9 mouse cellular contexts compared by ENCODE assay signal in genomic region chr2:131827999-131828975, GRCm38 (mm10). TPM values are rescaled to one million over a fixed set of nuclear protein-coding genes. Genes with fewer than 3 reads are reported as not detected.
DNase-seq lines count a peak whose midpoint lies in the region; ATAC-seq and TF ChIP-seq lines count a peak whose summit lies in the region.
"Had no signal": no experiment of that assay in that cellular context is flagged by ENCODE, and none has a peak within 500 bp of the region (broad histone marks: within the 10 kb centered on the region; RNA-seq: fewer than 3 reads in every experiment).

No protein-coding gene starts in this region.

- DNase-seq in kidney, adult 18-20 months = peak; percentile 21
- DNase-seq in adrenal gland, postnatal 14 days = peak; percentile 71
- peak; percentile 74 for DNase-seq in embryonic facial prominence, embryonic 14.5 days (ENCODE audit: low spot score)
- DNase-seq in heart, postnatal 0 days (ENCODE audit: low spot score) = peak; percentile 71
- DNase-seq in layer of hippocampus, postnatal 14 days (ENCODE audit: low spot score in 2 of 2) = peak; percentile 53 to 90
- peak; percentile 41 for DNase-seq in right cerebral cortex, postnatal 25 days

- no peak for TF ChIP-seq EP300 in heart, postnatal 0 days (IDR thresholded peaks at IDR 0.05; ENCODE audit: low read depth)

- no peaks in the 10 kb centered on the region for H3K79me2 ChIP-seq in macrophage (ENCODE audit: inconsistent target)

- ATAC-seq in kidney, embryonic 14.5 days (ENCODE audit: low FRiP score, low TSS enrichment) = no peak
- peak; percentile 56 for ATAC-seq in embryonic facial prominence, embryonic 14.5 days (ENCODE audit: low read depth)
- 0 out of 2 replicates have a peak, but pooled peaks have one; percentile 17 for ATAC-seq in heart, postnatal 0 days (ENCODE audit: insufficient read depth, low read depth)

- H3K27ac ChIP-seq in kidney, embryonic 14.5 days (ENCODE audit: low read depth, low read length) = no peak overlapping the region
- 0 out of 2 replicates have a peak overlapping the region, but pooled peaks have one; percentile 15 for H3K27ac ChIP-seq in embryonic facial prominence, embryonic 14.5 days (replicated peaks; ENCODE audit: low read depth, low read length)
- H3K27ac ChIP-seq in heart, postnatal 0 days (ENCODE audit: low read depth) = 0 out of 2 replicates have a peak overlapping the region, but pooled peaks have one; percentile 12
- H3K27ac ChIP-seq in macrophage = 0 out of 2 replicates have a peak overlapping the region, but pooled peaks have one; percentile 2

- H3K27me3 ChIP-seq in kidney, embryonic 14.5 days (ENCODE audit: control insufficient read depth, insufficient read depth, low read length) = no peaks in the 10 kb centered on the region; the same call in 1 of the 2 replicates
- no peaks in the 10 kb centered on the region for H3K27me3 ChIP-seq in embryonic facial prominence, embryonic 14.5 days (replicated peaks; ENCODE audit: control insufficient read depth, insufficient read depth, low read length)
- no peaks in the 10 kb centered on the region for H3K27me3 ChIP-seq in heart, postnatal 0 days (ENCODE audit: control insufficient read depth, insufficient read depth, low read length)

- H3K9me3 ChIP-seq in kidney, embryonic 14.5 days (ENCODE audit: control insufficient read depth, low read length) = peaks cover 2% of the 10 kb centered on the region; the same call in 1 of the 2 replicates
- H3K9me3 ChIP-seq in embryonic facial prominence, embryonic 14.5 days (ENCODE audit: control insufficient read depth, low read length) = peaks cover 7% of the 10 kb centered on the region; the same call in 1 of the 2 replicates
- H3K9me3 ChIP-seq in heart, postnatal 0 days (replicated peaks; ENCODE audit: control insufficient read depth, low read length) = no peaks in the 10 kb centered on the region

- no peaks in the 10 kb centered on the region for H3K36me3 ChIP-seq in kidney, embryonic 14.5 days (ENCODE audit: control insufficient read depth, insufficient read depth, low read length)
- H3K36me3 ChIP-seq in embryonic facial prominence, embryonic 14.5 days (ENCODE audit: control insufficient read depth, insufficient read depth, low read length) = no peaks in the 10 kb centered on the region
- no peaks in the 10 kb centered on the region for H3K36me3 ChIP-seq in heart, postnatal 0 days (replicated peaks; ENCODE audit: control insufficient read depth, insufficient read depth, low read length)
- no peaks in the 10 kb centered on the region for H3K36me3 ChIP-seq in macrophage (ENCODE audit: inconsistent target)

- 54% methylated on average over 18 of the region's 18 CpGs for WGBS in kidney, embryonic 14.5 days
- WGBS in embryonic facial prominence, embryonic 14.5 days = 38% methylated on average over 18 of the region's 18 CpGs
- WGBS in heart, postnatal 0 days = 37% methylated on average over 18 of the region's 18 CpGs
- WGBS in macrophage (ENCODE audit: missing documents) = 50% methylated on average over 18 of the region's 18 CpGs

- H3K4me2 ChIP-seq in kidney, embryonic 14.5 days (replicated peaks; ENCODE audit: low read depth, low read length) = no peak overlapping the region
- H3K4me2 ChIP-seq in embryonic facial prominence, embryonic 14.5 days (ENCODE audit: low read depth, low read length) = peak overlapping the region; percentile 40
- H3K4me2 ChIP-seq in heart, postnatal 0 days (ENCODE audit: low read depth, low read length) = peak overlapping the region; percentile 38

- peak; percentile 69 for TF ChIP-seq CTCF in heart, postnatal 0 days (IDR thresholded peaks at IDR 0.05; ENCODE audit: low read depth)

- no peak overlapping the region for H3K9ac ChIP-seq in kidney, embryonic 14.5 days (ENCODE audit: low read depth, low read length)
- no peak overlapping the region for H3K9ac ChIP-seq in embryonic facial prominence, embryonic 14.5 days (ENCODE audit: low read depth, low read length)
- no peak overlapping the region for H3K9ac ChIP-seq in heart, postnatal 0 days (replicated peaks; ENCODE audit: low read depth, low read length)

- H3K4me3 ChIP-seq in kidney, embryonic 14.5 days (ENCODE audit: low read length) = no peak overlapping the region
- H3K4me3 ChIP-seq in embryonic facial prominence, embryonic 14.5 days (ENCODE audit: low read depth, low read length) = no peak overlapping the region
- 0 out of 2 replicates have a peak overlapping the region, but pooled peaks have one; percentile 3 for H3K4me3 ChIP-seq in heart, postnatal 0 days (ENCODE audit: low read depth, low read length)
- no peak overlapping the region for H3K4me3 ChIP-seq in macrophage (ENCODE audit: inconsistent target)

- no peaks in the 10 kb centered on the region for H3K4me1 ChIP-seq in kidney, embryonic 14.5 days (ENCODE audit: control insufficient read depth, insufficient read depth, low read length)
- no peaks in the 10 kb centered on the region for H3K4me1 ChIP-seq in embryonic facial prominence, embryonic 14.5 days (ENCODE audit: control insufficient read depth, insufficient read depth, low read length)
- H3K4me1 ChIP-seq in heart, postnatal 0 days (ENCODE audit: control insufficient read depth, insufficient read depth) = peaks cover 6% of the 10 kb centered on the region; the same call in 1 of the 2 replicates

RNA-seq across cellular contexts. Expression of gene Erv3, which starts 31.3 kb away (rescaled TPM):
- polyA plus RNA-seq in kidney, embryonic 14.5 days (2014; fragmentation: Nextera tagmentation; extraction: Ambion mirVana) = not detected in 2 replicates
- not detected in 2 replicates for total RNA-seq in adrenal gland, postnatal 14 days (2021)
- not detected in 2 replicates for polyA plus RNA-seq in embryonic facial prominence, embryonic 14.5 days (2014; fragmentation: Nextera tagmentation; extraction: Ambion mirVana)
- total RNA-seq in heart, postnatal 0 days (2014; rRNA removed; ENCODE audit: low replicate concordance) = not detected in 2 replicates
- polyA plus RNA-seq in heart, postnatal 0 days (2015; fragmentation: Nextera tagmentation; extraction: Ambion mirVana) = not detected in 2 replicates
- under 1 TPM in 1 of 2 experiments, not detected in 1; 0.14 TPM for total RNA-seq in layer of hippocampus, postnatal 14 days (2021)
- not detected for total RNA-seq in macrophage (2018; cell fraction: chromatin; rRNA removed)
- not detected for total RNA-seq in macrophage (2018; cell fraction: cytosol; rRNA removed)
- not detected for total RNA-seq in macrophage (2018; cell fraction: nucleus; rRNA removed)
- not detected in 3 replicates for polyA plus RNA-seq in macrophage (2018)
- total RNA-seq: adrenal gland, adult 18-20 months had no signal

Comparison
In these comparisons a context has a peak if more than half of its experiments do, and no peak if none do; other contexts are left out.
1. DNase-seq: peak in every context shown above with its lines; median percentile 74 in embryonic facial prominence, embryonic 14.5 days; 72 in layer of hippocampus, postnatal 14 days; 71 in adrenal gland, postnatal 14 days; 71 in heart, postnatal 0 days; 41 in right cerebral cortex, postnatal 25 days; 21 in kidney, adult 18-20 months.